In genomic region chr1:128832201-128832883, GRCm38 (mm10) we compare ENCODE assay signal across 8 mouse cellular contexts.
DNase-seq lines count a peak whose midpoint lies in the region; ATAC-seq and TF ChIP-seq lines count a peak whose summit lies in the region.

No protein-coding gene starts in this region.

- H3K27ac ChIP-seq in left cerebral cortex, adult 2 months: no peak overlapping the region

- ATAC-seq in megakaryocyte, adult 5-6 weeks (ENCODE audit: poor library complexity, severe bottlenecking): peak; percentile 92

- peak; percentile 84 for TF ChIP-seq CTCF in left cerebral cortex, adult 2 months (IDR thresholded peaks at IDR 0.05)

- H3K4me3 ChIP-seq in left cerebral cortex, adult 2 months: peak overlapping the region; percentile 34

- intact Hi-C loops in left cerebral cortex, adult 2 months (cut with DNase I): loop anchor here (2.0 kb wide), 2 partner anchors 464 to 550 kb away; no protein-coding TSS in a partner anchor

- DNase-seq in T-cell, adult 2 months (ENCODE audit: low spot score): peak; percentile 81
- peak; percentile 77 to 83 for DNase-seq in cerebellum, postnatal 4 days (ENCODE audit: low spot score in 2 of 2)
- peak; percentile 23 to 33 for DNase-seq in gastrocnemius, adult 8-10 months (ENCODE audit: low spot score in 2 of 2)
- DNase-seq in hindlimb bud, embryonic 11.5 days (ENCODE audit: extremely low spot score, low read depth, low spot score): peak; percentile 53
- DNase-seq in left cerebral cortex, adult 2 months (ENCODE audit: extremely low spot score in 1 of 2, low spot score in 2 of 2): peak; percentile 52 to 78
- DNase-seq in right cerebral cortex, adult 2 months (ENCODE audit: low spot score in 2 of 2): peak; percentile 66 to 80
- peak; percentile 33 for DNase-seq in urinary bladder, postnatal 10 days (ENCODE audit: low spot score)

Comparison
In these comparisons a context has a peak if more than half of its experiments do, and no peak if none do; other contexts are left out.
1. DNase-seq: peak in every context shown above with its lines; median percentile 81 in T-cell, adult 2 months; 80 in cerebellum, postnatal 4 days; 73 in right cerebral cortex, adult 2 months; 65 in left cerebral cortex, adult 2 months; 53 in hindlimb bud, embryonic 11.5 days; 33 in urinary bladder, postnatal 10 days; 28 in gastrocnemius, adult 8-10 months.